Mouse (Mus musculus) hindlimb bud, embryonic 11.5 days (tissue): ENCODE data around the gene Cenpp.

Experiments
- DNase-seq: peaks from one replicate; pipeline ENCODE4 v3.0.0-alpha.2; 2012; ENCODE audit warnings: low read depth, low spot score; ENCODE audit errors: extremely low spot score

Gene Cenpp

DNA sequence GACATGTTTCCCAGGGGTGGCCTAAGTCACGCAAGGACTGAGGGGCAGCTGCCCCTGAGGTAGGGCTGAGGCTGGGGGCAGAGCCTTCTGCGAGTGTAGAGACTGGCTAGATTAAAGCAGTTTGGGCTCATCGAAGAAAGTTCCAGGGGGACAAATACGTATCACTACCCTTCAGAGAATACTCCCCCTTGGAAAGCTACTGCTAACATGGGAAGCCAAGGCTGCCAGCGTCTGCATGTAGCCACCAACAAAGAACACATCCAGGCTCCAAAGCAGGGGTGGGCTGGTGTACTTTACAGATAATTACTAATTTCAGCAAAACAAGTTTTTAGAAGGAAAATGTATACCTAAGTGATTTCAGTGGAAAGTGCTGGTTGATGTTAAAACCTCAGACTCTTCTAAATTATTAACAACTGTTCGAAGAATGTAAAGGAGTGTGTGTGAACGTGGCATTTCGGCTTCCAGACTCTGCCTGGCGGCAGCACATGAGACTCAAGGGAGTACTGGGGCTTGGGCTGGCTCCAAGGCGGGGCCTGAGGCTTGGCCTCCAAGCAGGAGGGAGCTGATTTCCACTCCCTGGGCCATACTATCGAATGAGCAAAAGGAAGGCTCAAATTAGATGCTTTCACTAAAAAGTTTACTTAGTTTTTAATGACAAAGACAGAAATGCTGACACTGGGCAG lies 186.1 kb downstream of the Cenpp start:
- no peak for DNase-seq

DNA sequence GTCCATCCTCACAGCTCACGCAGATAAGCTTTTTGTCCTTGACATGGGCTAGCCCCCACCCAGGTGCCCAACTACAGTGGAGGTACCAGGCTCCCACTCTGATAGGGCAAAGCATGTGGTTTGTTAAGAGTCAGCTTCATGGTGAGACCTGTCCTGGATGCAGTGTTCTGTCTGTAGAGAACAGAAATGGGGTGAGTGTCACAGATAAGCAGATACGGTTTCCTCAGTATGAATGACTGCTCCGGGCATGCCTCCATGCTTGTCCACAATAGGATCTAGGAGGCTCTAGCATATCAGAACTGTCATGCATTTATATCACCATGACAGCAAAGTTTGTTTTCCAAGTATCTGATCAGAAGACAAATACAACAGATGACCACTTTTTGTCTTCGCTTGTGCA lies 186.7 kb downstream of the Cenpp start:
- DNase-seq, result no peak

DNA sequence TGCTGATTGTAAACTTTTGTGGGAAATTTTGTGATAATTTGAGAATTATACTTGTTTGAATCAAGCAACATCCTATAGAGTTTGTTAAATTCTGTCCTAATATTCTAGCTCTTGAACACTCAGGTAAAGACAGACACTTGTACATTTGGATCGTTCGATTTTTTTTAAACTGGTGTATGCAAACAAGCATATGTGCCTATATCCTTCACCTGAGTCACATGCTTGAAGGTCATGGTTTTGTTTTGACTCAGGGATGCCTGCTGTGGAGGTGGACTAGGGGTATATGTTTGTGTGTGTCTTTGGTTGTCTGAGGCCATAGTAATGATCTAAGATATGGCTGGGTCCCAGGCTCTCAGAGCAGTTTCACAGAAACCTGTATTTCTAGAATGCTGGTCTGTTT lies 189.7 kb downstream of the Cenpp start:
- no peak for DNase-seq

DNA sequence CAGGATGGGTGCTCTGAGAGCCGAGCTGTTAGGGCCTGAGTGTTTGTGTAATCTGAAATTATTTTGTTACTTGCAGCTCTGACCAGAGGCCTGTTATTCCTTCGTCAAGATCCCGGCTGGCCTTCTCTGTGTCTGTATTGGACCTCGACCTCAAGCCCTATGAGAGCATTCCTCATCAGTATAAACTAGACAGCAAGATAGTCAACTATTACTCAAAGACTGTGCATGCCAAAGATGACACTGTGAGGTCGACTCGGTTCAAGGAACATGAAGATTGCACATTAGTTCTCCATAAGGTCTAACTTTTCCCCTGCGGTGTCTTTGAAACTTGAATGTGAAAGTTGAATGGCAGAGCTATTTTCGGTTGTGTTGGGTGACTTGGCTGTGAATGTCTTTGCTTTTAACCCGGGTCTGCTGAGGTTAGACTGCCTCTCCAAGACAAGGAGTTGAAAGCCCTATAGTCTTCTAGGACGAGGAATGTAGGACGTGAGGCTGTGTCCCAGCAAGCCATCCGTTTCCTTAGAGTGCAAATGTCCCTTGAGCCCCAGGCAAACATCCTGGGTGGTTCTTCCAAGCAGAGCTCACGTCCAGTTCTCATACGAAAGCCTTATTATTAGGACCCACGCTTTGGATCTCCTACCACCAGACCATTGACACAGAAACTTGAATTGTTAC lies 191.0 kb downstream of the Cenpp start:
- no peak for DNase-seq

DNA sequence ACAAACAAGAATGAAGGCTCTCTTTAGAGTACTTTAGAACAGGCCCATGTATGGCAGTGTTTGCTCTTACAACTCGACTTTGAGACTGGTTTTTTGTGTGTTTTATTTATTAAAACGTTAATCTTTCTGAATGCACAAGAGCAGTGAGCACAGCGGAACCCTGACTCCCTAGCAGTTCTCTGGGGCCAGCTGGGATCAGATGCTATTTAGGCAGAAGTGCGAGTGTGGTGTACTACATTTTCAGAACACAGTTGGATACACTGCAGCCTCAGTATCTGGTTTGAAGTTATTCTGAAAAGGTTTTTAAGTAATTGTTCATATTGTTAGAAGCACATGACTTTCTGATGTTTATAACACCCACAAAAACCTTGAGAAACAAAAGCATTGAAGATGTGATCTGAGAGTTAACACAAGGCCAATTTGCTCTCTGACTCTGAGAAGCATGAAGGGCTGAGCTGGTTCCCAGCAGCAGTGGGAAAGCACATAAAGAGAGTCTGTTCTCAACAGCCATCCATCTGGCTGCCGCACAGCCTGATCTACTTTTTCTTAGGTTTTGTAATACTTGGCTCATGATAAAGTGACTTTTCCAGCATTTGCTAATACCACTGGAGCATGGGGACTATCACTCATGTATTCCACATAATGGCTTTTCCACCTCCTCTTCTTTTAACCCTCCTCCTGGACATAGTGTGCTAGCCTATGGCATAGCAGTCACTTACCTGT lies 191.7 kb downstream of the Cenpp start:
- DNase-seq, result no peak

DNA sequence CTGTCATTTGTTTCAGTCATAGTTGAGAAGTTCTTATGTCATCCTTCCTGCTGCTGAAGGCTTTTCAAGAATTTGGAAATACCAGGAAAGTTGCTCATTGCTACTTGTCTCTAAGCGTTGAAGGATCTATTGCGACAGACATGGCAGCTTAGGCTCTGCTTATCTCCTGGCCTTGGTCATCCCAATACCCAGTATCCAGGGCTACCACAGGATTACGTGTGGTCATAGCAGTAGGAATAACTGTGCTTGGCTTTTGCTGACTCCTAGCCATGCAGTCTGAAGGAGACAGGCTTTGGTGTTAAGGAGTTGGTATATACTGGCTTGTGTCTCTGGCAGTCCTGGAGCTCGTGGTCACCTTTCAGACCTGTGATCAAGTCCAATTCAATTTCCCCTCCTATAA lies 192.3 kb downstream of the Cenpp start:
- DNase-seq, result no peak

DNA sequence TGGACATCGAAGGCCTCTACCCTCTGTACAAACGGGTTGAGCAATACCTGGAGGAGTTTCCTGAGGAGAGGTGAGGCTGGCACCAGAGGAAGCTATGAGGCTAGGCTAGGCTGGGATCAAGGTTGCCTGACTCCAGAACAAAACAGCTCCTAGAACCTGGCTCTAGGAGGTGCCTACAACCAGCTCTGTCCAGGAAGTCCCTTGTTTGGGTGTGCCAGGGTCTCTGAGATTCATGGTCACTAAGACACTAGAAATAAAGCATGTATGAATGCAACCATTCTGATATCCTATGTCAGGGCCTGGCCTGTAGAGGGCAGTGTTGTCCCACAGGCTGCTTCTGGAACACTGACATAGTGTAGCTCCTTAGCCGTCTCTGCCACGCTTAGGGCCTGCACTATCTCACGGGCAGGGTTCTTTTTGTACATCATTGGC lies 203.3 kb downstream of the Cenpp start:
- DNase-seq, result peak; percentile 41

DNA sequence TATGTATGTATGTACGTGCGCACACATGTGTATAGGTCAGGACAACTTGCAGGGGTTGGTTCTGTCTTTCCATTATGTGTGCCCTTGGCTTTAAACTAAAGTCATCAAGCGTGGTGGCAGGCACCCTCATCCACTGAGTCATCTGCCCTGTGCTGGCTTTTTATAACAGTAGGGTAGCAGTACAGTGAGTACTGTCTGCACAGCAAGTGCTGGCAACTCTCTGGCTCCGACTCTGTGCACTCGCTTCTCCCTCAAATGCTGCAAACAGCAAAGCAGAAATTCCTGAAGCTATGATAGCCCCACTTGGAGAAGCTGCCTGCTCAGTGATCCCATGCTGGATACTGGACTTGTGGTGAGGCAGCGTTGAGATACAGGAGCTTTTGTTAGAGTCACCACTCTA lies 208.1 kb downstream of the Cenpp start:
- DNase-seq, result no peak

DNA sequence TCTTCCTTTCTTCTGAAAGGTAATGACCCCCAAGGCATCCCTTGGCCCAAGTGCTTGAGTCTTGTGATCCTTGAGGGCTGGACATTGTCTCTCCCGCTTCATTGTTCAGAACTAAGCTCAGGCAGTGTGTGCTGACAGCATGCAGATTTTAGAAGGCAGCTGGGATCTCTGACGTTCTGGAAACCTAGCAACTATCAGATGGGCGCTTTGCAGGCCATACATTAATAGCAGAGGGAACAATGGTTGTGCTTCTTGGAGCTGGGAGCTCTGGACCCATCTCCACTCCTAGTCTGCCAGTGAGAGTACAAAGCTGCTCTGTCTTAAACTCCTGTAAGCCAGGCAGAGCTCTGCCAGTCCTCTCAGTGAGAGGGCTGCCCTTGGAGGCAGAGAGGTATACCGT lies 216.4 kb downstream of the Cenpp start:
- no peak for DNase-seq

DNA sequence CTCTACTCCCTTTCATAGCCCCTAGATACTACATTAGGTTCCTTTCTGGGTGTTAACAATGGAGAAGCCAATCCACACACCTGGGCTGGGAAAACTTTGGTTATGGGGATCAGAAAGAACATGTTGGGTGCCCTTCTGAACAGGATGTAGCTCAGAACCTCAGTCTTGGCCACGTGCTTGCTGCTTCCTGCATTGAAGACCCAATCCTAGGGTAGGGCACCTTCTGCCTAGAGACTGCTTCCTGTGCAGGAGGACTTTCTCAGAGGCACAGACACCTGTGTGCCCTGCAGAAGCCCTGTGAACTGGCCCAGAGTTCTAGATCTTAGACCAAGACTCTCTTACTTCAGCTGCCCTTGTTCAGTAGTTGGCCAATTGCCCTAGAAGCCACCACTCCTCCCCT lies 216.8 kb downstream of the Cenpp start:
- DNase-seq, result no peak

DNA sequence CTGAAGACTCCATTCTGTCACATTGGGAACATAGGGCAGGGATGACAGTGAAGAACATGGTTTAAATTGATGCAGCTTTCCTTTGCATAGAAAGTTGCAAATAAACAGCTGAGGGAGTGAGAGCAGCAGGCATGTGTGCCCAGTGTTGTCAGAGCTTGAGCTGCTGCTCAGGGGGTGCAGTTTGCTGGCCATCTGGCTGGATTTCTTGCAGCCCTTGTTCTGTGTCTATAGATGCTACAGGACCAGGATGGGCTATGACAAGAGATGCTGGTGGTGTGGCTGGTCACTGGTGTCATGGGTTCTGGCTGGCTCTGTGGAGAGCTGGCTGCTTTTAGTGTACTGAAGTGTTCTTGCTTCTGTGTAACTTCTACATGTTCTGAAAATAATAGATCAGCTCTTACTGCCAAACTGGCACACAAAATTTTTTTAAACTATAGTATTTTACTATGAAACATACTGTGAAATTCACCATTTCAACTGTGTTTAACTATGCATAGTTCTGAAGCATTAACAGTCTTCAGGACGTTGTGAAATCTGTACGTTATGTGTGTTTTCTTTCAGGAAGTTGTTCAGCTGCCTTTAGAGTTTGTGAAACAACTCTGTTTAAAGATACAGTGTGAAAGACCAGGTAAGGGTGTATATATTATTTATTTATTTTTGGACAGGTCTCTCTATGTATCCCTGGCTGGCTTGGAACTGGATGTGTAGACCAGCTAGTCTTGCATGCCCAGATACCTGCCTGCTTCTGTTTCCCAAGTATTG lies 219.1 kb downstream of the Cenpp start:
- no peak for DNase-seq

DNA sequence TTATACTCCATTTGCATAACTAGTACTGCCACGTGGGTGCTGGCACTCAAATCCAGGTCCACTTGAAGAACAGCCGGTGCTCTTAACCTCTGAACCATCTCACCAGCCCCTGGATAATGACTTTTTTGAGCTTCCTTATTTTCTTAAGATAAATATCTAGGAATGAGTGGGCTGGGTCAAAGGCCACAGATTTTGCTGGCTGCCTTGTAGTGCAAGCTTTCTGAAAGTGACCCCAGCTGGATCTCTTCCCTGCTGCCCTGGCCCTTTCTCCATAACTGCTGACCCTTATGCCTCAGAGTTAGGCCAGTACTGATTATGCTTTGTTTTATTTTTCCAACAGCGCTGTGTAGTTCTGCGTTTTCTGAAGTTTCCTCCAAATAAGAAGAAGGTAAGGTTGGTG lies 222.1 kb downstream of the Cenpp start:
- DNase-seq, result no peak

DNA sequence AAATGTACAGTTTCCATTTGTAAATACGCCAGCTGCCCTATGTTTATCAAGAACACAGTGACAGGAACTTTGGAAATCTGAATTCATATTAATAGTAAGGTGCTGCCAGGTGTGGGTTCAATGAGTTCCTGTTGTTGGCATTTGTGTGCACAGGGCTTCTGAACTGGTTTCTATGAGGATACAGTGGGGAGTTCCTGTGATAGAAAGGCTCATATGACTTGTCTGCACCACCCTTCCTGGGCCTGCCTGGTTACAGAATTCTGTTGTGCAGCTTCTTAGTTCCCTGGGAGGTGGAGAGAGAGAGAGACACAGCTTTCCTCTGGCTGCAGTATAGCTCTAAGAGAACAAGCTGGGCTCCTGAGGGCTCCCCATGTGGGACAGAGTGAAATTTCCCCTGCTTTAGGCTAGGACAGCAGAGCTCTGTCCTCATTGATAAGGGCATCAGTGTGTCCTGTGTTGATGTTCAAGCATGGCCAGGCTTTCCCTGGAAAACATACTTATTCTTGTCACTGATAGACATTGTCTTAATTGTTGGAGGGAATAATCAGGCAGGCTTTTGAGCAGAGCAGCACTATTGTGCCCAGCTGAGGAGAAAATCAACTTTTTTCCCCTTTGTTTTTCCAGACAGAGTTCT lies 224.4 kb downstream of the Cenpp start:
- DNase-seq, result no peak

DNA sequence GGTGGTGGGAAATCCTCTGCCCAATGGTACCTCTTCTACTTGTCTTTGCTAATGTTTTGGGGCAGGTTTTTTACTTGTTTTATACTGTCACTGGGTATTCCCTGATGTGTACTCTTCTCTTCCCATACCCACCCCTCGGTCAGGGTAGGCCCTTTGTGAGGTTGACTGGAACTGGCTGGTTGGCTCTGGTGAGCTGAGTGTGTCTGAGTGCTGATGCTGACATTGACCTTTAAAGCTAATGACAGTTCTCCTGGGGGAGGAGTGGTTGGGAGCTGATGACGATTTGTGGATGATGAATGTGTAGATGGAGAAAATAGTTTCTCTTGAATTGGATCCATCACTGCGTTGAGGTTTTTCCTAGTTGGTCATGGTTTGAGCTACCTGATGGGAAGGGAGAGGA lies 225.8 kb downstream of the Cenpp start:
- no peak for DNase-seq

DNA sequence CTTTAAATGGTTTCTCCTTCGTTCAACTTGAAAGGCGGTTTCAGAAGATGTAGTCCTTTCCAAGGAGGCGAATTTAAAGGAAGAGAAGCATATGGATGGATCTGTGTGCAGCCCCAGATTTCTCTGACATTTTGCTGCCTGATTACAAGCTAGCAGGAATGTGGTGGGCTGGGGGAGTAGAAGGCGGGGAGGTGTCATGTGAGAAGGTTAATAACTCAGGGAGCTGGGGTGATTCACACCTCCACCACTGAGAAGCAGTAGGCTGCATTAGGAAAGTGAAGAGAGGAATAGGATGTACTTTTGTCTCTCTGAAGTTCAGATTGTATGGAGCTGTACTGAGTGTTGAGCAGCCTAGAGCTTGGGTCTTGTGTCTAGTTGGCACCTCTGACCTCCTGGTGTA lies 230.6 kb downstream of the Cenpp start:
- DNase-seq, result no peak

DNA sequence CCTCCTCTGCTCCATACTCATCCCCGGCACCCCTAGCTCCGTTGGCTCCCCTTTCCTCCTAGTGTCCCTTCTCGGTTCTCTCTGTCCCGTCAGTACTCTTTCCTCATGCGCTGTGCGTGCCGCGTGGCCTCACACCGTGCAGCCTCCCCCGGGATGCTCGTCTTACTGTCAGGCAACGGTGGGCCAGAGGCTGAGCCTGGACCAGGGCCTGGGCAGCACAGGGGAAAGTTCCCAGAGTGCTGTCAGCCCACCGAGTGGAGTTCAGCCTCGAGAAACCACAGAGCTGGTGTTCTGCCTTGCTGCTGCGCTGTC lies 231.0 kb downstream of the Cenpp start:
- no peak for DNase-seq

DNA sequence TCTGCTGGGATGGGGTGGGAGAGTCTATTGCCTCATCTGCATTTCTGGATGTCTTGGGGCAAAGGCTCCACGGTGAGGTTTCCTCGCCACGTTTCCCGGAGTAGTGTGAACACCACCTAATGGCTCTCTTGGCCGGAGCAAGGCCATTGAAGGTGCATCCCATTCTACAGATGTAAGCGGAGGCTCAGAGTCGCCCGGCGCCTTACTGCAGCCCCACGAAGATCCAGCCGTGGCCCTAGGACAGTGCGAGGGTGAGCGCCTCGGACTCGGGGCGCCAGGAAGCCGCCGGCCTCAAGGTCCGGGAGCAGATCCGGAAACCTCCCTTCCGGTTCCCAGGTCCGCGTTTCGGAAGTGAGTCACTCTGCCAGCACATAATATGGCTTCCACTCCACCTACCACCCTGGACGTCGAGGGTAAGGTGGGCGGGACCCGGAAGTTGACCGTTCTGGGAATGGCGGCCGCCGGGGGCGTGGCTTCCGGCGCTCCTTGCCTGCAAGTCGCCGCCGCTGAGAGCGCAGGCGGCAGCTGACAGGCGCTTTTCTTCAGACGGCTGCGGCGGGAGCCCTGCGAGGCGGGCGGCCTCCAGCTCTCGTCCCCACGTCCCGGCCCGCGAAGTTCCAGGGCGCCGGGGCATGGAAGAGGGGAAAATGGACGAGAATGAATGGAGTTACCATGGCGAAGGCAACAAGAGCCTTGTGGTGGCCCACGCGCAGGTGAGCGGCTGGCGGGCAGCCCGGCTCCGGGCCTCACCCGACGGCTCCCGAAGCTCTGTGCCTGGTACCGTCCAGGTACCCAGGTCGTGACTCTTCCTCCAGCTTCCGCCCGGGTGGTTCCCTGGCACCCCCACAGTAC lies 231.6 kb downstream of the Cenpp start, which contains the start of gene Ippk:
Gene Ippk, plus strand, starts transcription at position 496 of the 852 bp plus-strand sequence.
- DNase-seq, result peak; percentile 77
